In the genomic region with DNA sequence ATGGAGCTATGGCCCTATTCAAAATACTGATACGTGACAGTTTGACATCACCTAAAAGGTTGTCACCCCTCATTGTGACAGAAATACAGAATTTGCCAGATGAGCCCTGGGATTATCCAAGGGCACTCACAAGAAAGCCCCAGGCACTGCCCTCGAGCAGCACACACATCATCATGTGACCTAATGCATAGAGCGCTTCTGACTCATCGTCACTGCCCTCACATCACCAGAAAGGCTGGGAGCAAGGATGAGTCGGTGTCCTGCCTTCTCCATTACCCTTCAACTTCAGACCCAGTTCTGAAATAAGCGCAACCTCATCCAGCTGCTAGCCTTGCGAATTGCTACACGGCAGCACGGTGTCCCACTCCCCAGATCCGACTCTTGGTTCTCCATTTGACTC, we compare ENCODE assay signal across 25 mouse cellular contexts. TPM values are rescaled to one million over a fixed set of nuclear protein-coding genes. Genes with fewer than 3 reads are reported as not detected.
"Had no signal": no experiment of that assay in that cellular context is flagged by ENCODE, and none has a peak within 500 bp of the region (broad histone marks: within the 10 kb centered on the region; RNA-seq: fewer than 3 reads in every experiment).

No protein-coding gene starts in this region.

- H3K27me3 ChIP-seq: limb, embryonic 13.5 days; liver, embryonic 12.5 days; liver, embryonic 15.5 days; lung, embryonic 15.5 days; neural tube, embryonic 12.5 days; neural tube, embryonic 15.5 days had no signal

- H3K9ac ChIP-seq: limb, embryonic 13.5 days; liver, embryonic 12.5 days; liver, embryonic 15.5 days; lung, embryonic 15.5 days; neural tube, embryonic 12.5 days; neural tube, embryonic 15.5 days had no signal

- ATAC-seq: liver, embryonic 12.5 days had no signal

- DNase-seq: kidney, postnatal 36 days; liver; lung, adult 18-20 months; lung, postnatal 10 days; lung, postnatal 36 days; midbrain, embryonic 14.5 days; right cerebral cortex, adult 18-20 months; right cerebral cortex, postnatal 14 days; right cerebral cortex, postnatal 4 days; thymus, postnatal 25 days had no signal

- H3K27ac ChIP-seq: kidney, postnatal 0 days; limb, embryonic 10.5 days; limb, embryonic 13.5 days; liver, embryonic 12.5 days; liver, embryonic 15.5 days; lung, embryonic 15.5 days; neural tube, embryonic 12.5 days; neural tube, embryonic 15.5 days had no signal

- H3K4me2 ChIP-seq: limb, embryonic 13.5 days; liver, embryonic 12.5 days; liver, embryonic 15.5 days; lung, embryonic 15.5 days; midbrain, embryonic 11.5 days; neural tube, embryonic 12.5 days; neural tube, embryonic 15.5 days had no signal

- H3K4me3 ChIP-seq: limb, embryonic 10.5 days; limb, embryonic 13.5 days; liver, embryonic 12.5 days; liver, embryonic 15.5 days; lung, embryonic 15.5 days; neural tube, embryonic 12.5 days; neural tube, embryonic 15.5 days had no signal

- H3K9me3 ChIP-seq: limb, embryonic 10.5 days; limb, embryonic 13.5 days; liver, embryonic 12.5 days; liver, embryonic 15.5 days; lung, embryonic 15.5 days; neural tube, embryonic 12.5 days; neural tube, embryonic 15.5 days had no signal

RNA-seq across cellular contexts. Expression of a gene that starts 43.0 kb away (rescaled TPM):
- total RNA-seq: layer of hippocampus, postnatal 14 days; left cerebral cortex, adult 18-20 months; left cerebral cortex, postnatal 25 days; megakaryocyte progenitor cell, adult 5-6 weeks; midbrain, postnatal 0 days had no signal
- polyA plus RNA-seq: kidney, postnatal 0 days; midbrain, postnatal 0 days; neural tube, embryonic 15.5 days; thymus, postnatal 0 days had no signal
